Mouse (Mus musculus): ENCODE measurements around the gene 1700029P11Rik.

1700029P11Rik gene

GRCm38 (mm10) chr15:81980321-81980720 is at the start of gene 1700029P11Rik:
1700029P11Rik (plus strand) TSS chr15:81980540.
- no peak for DNase-seq (ENCODE audit: low spot score in 2 of 2)

- DNase-seq (ENCODE audit: low spot score in 2 of 2) = peak; percentile 59 to 84
Measured at GRCm38 (mm10) chr15:81932951-81933470, 47.3 kb upstream of the 1700029P11Rik start.

GRCm38 (mm10) chr15:81933986-81934385 is 46.4 kb upstream of the 1700029P11Rik start:
- DNase-seq (ENCODE audit: low spot score in 2 of 2) = no peak

DNA sequence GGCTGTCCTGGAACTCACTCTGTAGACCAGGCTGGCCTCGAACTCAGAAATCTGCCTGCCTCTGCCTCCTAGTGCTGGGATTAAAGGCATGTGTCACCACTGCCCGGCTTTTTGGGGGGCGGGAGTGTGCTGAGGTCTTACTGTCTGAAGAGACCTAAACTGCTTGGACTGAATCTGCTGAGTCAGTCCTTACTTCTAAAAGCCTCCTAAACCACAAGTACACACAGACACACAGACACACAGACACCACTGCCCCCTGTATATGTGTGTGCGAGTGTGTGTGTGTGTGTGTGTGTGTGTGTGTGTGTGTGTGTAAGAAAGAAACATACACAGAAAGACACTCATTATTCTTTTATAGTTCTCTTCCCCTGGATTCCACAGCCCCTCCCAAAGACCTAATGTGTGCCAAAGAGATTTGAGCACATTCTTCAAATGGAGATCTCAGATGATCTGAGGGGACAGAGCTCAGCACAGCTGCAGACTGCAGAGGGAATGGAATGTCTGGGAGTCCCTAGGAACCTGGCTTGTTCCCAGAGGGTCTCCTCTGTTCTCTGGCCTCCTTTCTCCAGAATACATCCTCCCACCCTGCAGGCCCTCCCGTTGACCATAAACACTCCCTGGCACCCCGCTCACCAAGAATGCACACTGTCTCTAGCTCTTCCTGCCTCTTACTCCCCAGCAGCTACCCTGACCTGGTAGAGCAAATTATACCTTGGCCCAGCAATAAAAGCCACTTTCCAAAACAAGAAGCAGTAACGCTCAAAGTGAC is 44.3 kb upstream of the 1700029P11Rik start:
- DNase-seq (ENCODE audit: low spot score in 2 of 2) = no peak

GRCm38 (mm10) chr15:81936679-81937078 is 43.7 kb upstream of the 1700029P11Rik start, which contains the start of gene Csdc2:
Csdc2 (plus strand) TSS chr15:81936759.
- peak in 1 of 2 experiments; percentile 68 for DNase-seq (ENCODE audit: low spot score in 2 of 2)

GRCm38 (mm10) chr15:81937098-81937972 is 43.0 kb upstream of the 1700029P11Rik start:
- DNase-seq (ENCODE audit: low spot score in 2 of 2) = peak in 1 of 2 experiments; percentile 72

DNA sequence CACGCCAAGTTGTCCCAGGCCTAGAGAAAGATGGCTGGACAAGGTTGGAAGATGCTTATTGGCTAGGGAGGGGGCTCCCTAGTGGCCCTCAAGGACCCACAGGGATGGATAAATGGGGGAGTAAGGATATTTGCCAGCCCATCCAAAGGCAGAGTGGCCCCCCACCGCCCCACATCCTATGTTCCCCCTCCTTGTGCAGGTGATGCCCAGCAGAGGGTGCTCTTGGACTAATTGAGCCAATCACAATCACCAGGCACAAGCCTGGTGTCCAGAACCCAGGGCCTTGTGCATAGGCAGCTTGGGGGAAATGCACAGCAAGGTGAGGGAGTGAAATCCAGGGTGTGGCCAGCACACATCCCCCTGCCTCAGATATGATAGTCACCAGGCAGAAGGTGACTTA is 42.1 kb upstream of the 1700029P11Rik start:
- DNase-seq (ENCODE audit: low spot score in 2 of 2) = no peak

GRCm38 (mm10) chr15:81939157-81939715 is 41.1 kb upstream of the 1700029P11Rik start:
- DNase-seq (ENCODE audit: low spot score in 2 of 2) = no peak

DNA sequence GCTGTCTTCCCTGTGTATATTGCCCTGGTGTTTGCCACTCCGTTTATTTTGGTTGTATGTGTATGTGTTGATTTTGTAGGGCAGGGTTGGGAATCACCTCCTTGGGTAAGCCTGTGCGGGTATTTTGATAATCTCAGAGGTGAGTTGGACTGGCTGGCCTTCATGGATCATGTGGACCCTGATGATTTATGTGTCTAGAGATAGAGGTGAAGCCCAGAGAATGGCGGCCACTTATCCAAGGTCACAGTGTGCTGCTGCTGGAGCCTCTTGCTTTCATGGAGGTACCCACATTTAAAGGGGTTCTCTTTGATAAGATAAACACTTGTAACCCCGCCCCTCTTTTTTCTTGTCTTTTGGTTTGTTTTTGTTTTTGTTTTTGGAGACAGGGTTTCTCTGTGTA is 40.6 kb upstream of the 1700029P11Rik start:
- DNase-seq (ENCODE audit: low spot score in 2 of 2) = no peak

DNA sequence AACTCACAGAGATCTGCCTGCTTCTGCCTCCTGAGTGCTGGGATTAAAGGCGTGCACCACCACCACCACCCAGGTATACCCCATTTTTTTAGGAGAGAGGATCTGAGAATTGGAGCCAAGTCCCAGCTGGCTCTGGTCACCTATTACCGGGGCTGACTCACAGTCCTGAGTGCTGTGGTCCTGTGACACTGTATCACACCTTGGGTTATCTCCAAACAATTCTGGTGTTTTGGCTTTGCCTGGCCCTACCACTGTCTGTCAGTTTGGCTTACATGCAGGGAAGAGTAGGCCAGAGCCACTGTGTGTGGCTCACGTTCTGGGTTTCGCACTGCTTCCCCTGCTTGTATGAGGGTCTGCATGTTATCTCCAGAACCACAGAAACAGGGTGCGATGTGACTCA is 40.1 kb upstream of the 1700029P11Rik start:
- DNase-seq (ENCODE audit: low spot score in 2 of 2) = no peak

- DNase-seq (ENCODE audit: low spot score in 2 of 2) = no peak
Measured at GRCm38 (mm10) chr15:81941010-81941409, 39.3 kb upstream of the 1700029P11Rik start.

DNA sequence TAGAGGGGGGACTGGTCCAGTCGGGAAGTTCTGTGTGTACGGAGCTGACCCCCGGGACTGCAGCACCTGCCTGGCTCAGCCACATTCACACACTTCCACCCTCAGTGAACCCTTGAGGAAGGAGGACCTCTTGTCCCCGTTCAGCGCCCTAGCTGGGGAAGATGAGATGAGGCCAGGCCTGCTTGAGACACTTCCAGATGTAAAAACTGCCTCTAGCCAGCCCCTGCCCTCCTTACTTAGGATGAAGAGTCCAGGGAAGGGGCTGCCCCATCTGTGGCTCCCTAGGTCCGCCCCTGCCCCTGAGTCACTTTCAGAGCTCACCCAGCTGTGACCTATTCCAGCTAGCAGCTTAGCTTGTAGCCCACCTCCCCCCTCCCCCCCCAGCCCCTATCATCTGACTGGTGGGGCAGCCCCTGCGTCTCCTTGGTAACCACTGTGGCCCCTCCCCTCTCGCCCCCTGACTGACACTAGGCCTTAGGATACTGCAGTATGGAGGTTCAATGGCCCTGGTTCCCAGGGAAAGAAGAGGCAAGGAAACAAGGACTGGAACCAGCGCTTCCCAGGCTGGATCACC is 37.1 kb upstream of the 1700029P11Rik start:
- DNase-seq (ENCODE audit: low spot score in 2 of 2) = no peak

GRCm38 (mm10) chr15:81949076-81949475 is 31.3 kb upstream of the 1700029P11Rik start:
- DNase-seq (ENCODE audit: low spot score in 2 of 2) = no peak

DNA sequence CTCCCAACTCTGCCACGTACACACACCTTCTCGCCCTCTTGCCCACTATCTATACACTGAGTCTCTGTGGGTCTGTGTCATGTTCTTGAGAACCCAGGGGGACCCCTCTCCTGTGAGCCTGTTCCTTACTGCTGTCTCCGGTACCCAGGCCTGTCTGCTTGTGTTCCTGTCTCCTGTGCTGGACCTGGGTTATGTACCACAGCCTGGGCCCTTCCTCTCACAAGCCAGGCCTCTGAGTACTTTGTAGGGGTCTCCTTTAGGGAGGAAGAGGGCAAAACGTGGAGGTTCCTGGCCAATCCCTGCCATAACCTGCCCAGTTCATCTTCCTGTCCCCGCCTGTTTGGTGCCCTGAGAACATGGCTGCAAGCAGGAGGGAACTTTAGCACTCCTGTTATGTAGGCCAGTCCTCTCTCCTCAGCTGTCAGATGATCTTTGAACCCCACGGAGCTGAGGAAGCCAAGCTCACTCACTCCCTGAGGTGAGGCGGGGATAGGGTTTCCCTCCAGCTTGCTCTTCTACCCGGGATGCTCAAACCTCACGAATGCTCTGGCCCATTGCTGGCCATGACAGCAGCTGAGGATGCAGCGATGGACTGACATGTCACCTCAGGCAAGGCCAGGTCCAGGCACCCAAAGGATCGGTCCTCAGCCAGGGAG is 30.7 kb upstream of the 1700029P11Rik start:
- no peak for DNase-seq (ENCODE audit: low spot score in 2 of 2)

DNA sequence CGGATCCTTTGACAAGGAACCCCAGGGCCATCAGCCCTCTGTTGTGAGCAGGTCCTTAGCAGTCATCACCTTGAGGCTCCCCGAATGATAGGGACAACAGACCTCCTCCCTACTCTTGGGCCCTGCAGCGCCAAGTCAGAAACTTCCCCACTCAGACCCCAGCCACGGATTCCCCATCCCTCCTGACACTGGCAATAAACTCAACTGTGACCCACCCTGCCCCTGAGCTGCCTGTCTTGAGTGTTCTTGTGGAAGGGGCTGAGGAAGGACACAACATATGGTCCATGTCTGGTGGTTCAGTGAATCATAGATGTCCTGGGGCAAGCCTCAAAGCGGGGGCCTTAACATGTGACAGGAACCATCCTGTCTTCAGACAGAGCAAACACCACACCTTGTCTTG is 29.6 kb upstream of the 1700029P11Rik start:
- no peak for DNase-seq (ENCODE audit: low spot score in 2 of 2)

GRCm38 (mm10) chr15:81951159-81951558 is 29.2 kb upstream of the 1700029P11Rik start:
- no peak for DNase-seq (ENCODE audit: low spot score in 2 of 2)

DNA sequence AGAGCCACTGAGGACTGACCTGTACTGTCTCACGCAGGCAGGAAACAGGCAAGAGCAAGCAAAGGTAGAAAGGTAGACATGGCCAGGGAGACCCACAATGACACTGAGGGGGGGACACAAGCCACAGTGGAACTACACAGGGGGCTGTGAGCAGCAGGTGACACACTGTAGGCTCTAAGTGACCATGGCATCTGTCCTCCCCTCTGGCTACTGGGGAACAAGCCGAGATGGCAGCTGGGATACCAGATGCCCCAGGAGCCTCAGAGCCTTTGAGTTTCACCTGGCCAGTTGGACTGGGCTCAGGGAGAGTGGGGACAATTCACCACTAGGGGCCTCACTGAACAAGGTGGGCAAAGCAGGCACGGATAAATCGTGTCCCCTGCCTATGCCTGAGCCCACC is 28.0 kb upstream of the 1700029P11Rik start:
- DNase-seq (ENCODE audit: low spot score in 2 of 2) = no peak

DNA sequence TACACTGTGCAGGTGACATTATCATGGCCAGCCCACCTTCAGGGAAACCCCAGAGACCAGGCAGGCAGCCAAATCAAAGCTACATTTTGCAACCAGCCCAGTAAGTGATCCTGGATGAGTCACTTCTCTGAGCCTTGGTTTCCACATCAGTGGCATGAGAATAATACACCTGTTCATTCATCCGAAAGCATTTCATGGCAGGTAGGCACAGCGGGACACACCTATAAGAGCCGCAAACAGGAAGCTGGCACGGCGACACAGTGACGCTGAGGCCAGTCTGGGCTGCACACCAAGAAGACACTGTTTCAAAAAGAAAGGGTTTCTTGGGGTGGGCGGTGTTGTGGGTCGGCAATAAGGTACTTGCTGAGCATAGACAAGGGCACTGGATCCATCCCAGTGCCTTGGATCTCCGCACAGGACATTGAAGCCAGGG is 26.2 kb upstream of the 1700029P11Rik start:
- no peak for DNase-seq (ENCODE audit: low spot score in 2 of 2)

GRCm38 (mm10) chr15:81954716-81955115 is 25.6 kb upstream of the 1700029P11Rik start:
- DNase-seq (ENCODE audit: low spot score in 2 of 2) = no peak

- DNase-seq (ENCODE audit: low spot score in 2 of 2) = no peak
Measured at GRCm38 (mm10) chr15:81955414-81955813, 24.9 kb upstream of the 1700029P11Rik start.

- DNase-seq (ENCODE audit: low spot score in 2 of 2) = peak in 1 of 2 experiments; percentile 65
Measured at GRCm38 (mm10) chr15:81956457-81956856, 23.9 kb upstream of the 1700029P11Rik start.
